Mouse (Mus musculus) bone marrow macrophage, adult 2 months (primary cell): Measurements from ENCODE around the gene Rfc2. TPM values are rescaled to one million over a fixed set of nuclear protein-coding genes. Genes with fewer than 3 reads are reported as not detected.

Experiments
- H3K27ac ChIP-seq: 2 replicates; pipeline ENCODE4 v1.5.1; 2012; ENCODE audit warnings: low read depth, low read length; ENCODE audit not compliant: insufficient read depth
- H3K4me1 ChIP-seq: 2 replicates; pipeline ENCODE4 v1.6.1; 2012; ENCODE audit warnings: low read length; ENCODE audit not compliant: control insufficient read depth, insufficient read depth
- H3K4me3 ChIP-seq: 2 replicates; pipeline ENCODE4 v1.5.1; 2012; ENCODE audit warnings: mild to moderate bottlenecking, low read length, moderate library complexity; ENCODE audit not compliant: insufficient read depth
- CTCF ChIP-seq: IDR thresholded peaks from 2 replicates; pipeline ENCODE4 v1.5.1; 2012; ENCODE audit warnings: low read depth, mild to moderate bottlenecking, low read length, moderate library complexity
- POLR2A ChIP-seq: IDR thresholded peaks from 2 replicates; pipeline ENCODE4 v1.6.1; 2012; ENCODE audit warnings: mild to moderate bottlenecking, low read depth, low read length, borderline replicate concordance
- polyA plus RNA-seq: library from polyadenylated mRNA; stranded (reverse); fragments of >200 nt; gene quantifications from 2 replicates; pipeline ENCODE4 v1.2.4, GENCODE M21; 2012; ENCODE audit not compliant: missing spikeins, insufficient read depth, insufficient read length

Rfc2 gene
- polyA plus RNA-seq, 1 experiment: 91.9 TPM

GRCm38 (mm10) chr5:134549640-134550168, 31.5 kb upstream of the Rfc2 start:
- H3K4me1 ChIP-seq: peaks cover 11% of the 10 kb centered on the region; the same call in 1 of the 2 replicates

GRCm38 (mm10) chr5:134550836-134551232, 30.3 kb upstream of the Rfc2 start:
- peak overlapping the region; percentile 81 for H3K4me3 ChIP-seq
- H3K4me1 ChIP-seq: peaks cover 22% of the 10 kb centered on the region
- no peak overlapping the region for H3K27ac ChIP-seq
- TF ChIP-seq POLR2A (no peak), CTCF (no peak)

More at GRCm38 (mm10) chr5:134549640-134550168, 31.5 kb upstream of the Rfc2 start:
- TF ChIP-seq POLR2A: no peak
- TF ChIP-seq CTCF: no peak
- Histone ChIP-seq H3K4me3 (no peak overlapping the region), H3K27ac (no peak overlapping the region)

- Histone ChIP-seq H3K4me3 (peak overlapping the region; percentile 81), H3K4me1 (peaks cover 22% of the 10 kb centered on the region), H3K27ac (peak overlapping the region; percentile 55; the same call in 1 of the 2 replicates)
- TF ChIP-seq POLR2A (no peak), CTCF (no peak)
These were observed 29.7 kb upstream of the Rfc2 start for GRCm38 (mm10) chr5:134551233-134552109.

- peak within 1 kb of the TSS; percentile 81 for H3K4me3 ChIP-seq
- H3K4me1 ChIP-seq: peaks cover 22% of the 10 kb centered on the region
- peak within 1 kb of the TSS; percentile 55 for H3K27ac ChIP-seq
- no peak for TF ChIP-seq CTCF
- TF ChIP-seq POLR2A: no peak
These were observed 28.8 kb upstream of the Rfc2 start, which contains the start of gene Clip2 for GRCm38 (mm10) chr5:134552110-134552972. Gene Clip2 (minus strand): TSS chr5:134552434.

GRCm38 (mm10) chr5:134553951-134554546, 27.1 kb upstream of the Rfc2 start:
- H3K4me3 ChIP-seq: no peak overlapping the region
- H3K27ac ChIP-seq: no peak overlapping the region
- TF ChIP-seq POLR2A (no peak), CTCF (no peak)
- peaks cover 22% of the 10 kb centered on the region for H3K4me1 ChIP-seq

- Histone ChIP-seq H3K27ac (no peak overlapping the region), H3K4me1 (peaks cover 19% of the 10 kb centered on the region), H3K4me3 (no peak overlapping the region)
- TF ChIP-seq POLR2A: no peak
- no peak for TF ChIP-seq CTCF
These were observed 25.6 kb upstream of the Rfc2 start for GRCm38 (mm10) chr5:134555463-134556164.

GRCm38 (mm10) chr5:134560071-134560449, 21.1 kb upstream of the Rfc2 start, which contains the start of gene Syna:
Gene Syna (minus strand): TSS chr5:134560171.
- no peak within 1 kb of the TSS for H3K27ac ChIP-seq
- TF ChIP-seq CTCF (no peak), POLR2A (no peak)

GRCm38 (mm10) chr5:134560450-134561171, 20.6 kb upstream of the Rfc2 start:
- TF ChIP-seq POLR2A: no peak
- TF ChIP-seq CTCF: no peak
- Histone ChIP-seq H3K4me1 (peaks cover 2% of the 10 kb centered on the region), H3K4me3 (no peak overlapping the region), H3K27ac (no peak overlapping the region)

More at GRCm38 (mm10) chr5:134560071-134560449, 21.1 kb upstream of the Rfc2 start, which contains the start of gene Syna:
- Histone ChIP-seq H3K4me1 (peaks cover 8% of the 10 kb centered on the region), H3K4me3 (no peak within 1 kb of the TSS)
